Mouse (Mus musculus) frontal cortex, adult 2 months (tissue): ENCODE measurements around the gene Strbp. TPM values are rescaled to one million over a fixed set of nuclear protein-coding genes. Genes with fewer than 3 reads are reported as not detected.

Experiments used
- DNase-seq, 2 experiments: peaks; one replicate each; pipeline ENCODE4 v3.0.0; 2022; ENCODE audit warnings: low spot score in 1 of 2; ENCODE audit errors: extremely low spot score in 1 of 2
- polyA plus RNA-seq: library from polyadenylated mRNA; depleted of rRNA; stranded (reverse); fragments of >200 nt; gene quantifications from 2 replicates; pipeline ENCODE4 v1.2.3, GENCODE M21; 2012

Gene Strbp
- polyA plus RNA-seq, 1 experiment = 75.7 TPM

GRCm38 (mm10) chr2:37704141-37704760 is 592 bp upstream of the Strbp start:
- DNase-seq = no peak

- peak; percentile 15 to 18 for DNase-seq
These were observed 1.1 kb downstream of the Strbp start for GRCm38 (mm10) chr2:37702301-37703172.

GRCm38 (mm10) chr2:37689064-37689615 is 14.5 kb downstream of the Strbp start:
- DNase-seq = no peak

- DNase-seq = no peak
These were observed 16.6 kb downstream of the Strbp start for GRCm38 (mm10) chr2:37687031-37687430.

GRCm38 (mm10) chr2:37684864-37685263 is 18.8 kb downstream of the Strbp start:
- no peak for DNase-seq

- DNase-seq = no peak
These were observed 21.4 kb downstream of the Strbp start for GRCm38 (mm10) chr2:37682197-37682811.

- DNase-seq = no peak
These were observed 52.6 kb downstream of the Strbp start for GRCm38 (mm10) chr2:37651086-37651485.

GRCm38 (mm10) chr2:37649590-37649989 is 54.1 kb downstream of the Strbp start:
- no peak for DNase-seq

- no peak for DNase-seq
These were observed 54.7 kb downstream of the Strbp start for GRCm38 (mm10) chr2:37648966-37649365.

GRCm38 (mm10) chr2:37623343-37623742 is 80.3 kb downstream of the Strbp start:
- no peak for DNase-seq

GRCm38 (mm10) chr2:37587919-37588318 is 115.7 kb downstream of the Strbp start:
- no peak for DNase-seq

GRCm38 (mm10) chr2:37578185-37578584 is 125.5 kb downstream of the Strbp start:
- DNase-seq = no peak

- DNase-seq = no peak
These were observed 127.0 kb downstream of the Strbp start for GRCm38 (mm10) chr2:37576661-37577060.

GRCm38 (mm10) chr2:37572141-37572540 is 131.5 kb downstream of the Strbp start:
- no peak for DNase-seq

- DNase-seq = no peak
These were observed 133.0 kb downstream of the Strbp start for GRCm38 (mm10) chr2:37570703-37571102.

- DNase-seq = no peak
These were observed 133.8 kb downstream of the Strbp start for GRCm38 (mm10) chr2:37569888-37570287.

GRCm38 (mm10) chr2:37566035-37566434 is 137.6 kb downstream of the Strbp start:
- no peak for DNase-seq

- no peak for DNase-seq
These were observed 138.1 kb downstream of the Strbp start for GRCm38 (mm10) chr2:37565579-37565978.

- no peak for DNase-seq
These were observed 147.3 kb downstream of the Strbp start for GRCm38 (mm10) chr2:37556366-37556765.

- DNase-seq = no peak
These were observed 154.2 kb downstream of the Strbp start for GRCm38 (mm10) chr2:37549346-37550012.

GRCm38 (mm10) chr2:37531639-37532038 is 172.0 kb downstream of the Strbp start:
- DNase-seq = no peak
